Mouse (Mus musculus) adrenal gland, adult 8-10 months (tissue): Measurements from ENCODE around the gene Fetub. TPM values are rescaled to one million over a fixed set of nuclear protein-coding genes. Genes with fewer than 3 reads are reported as not detected.

Experiments used
- DNase-seq: peaks from one replicate; pipeline ENCODE4 v3.0.0; 2022
- total RNA-seq, 4 experiments: library from RNA; stranded (reverse); gene quantifications; 2 replicates each; pipeline ENCODE4 v1.2.4; 2022

The Fetub gene
- total RNA-seq, 4 experiments from 2014 or later: 2.4 to 25.4 (median 6.9) TPM

DNA sequence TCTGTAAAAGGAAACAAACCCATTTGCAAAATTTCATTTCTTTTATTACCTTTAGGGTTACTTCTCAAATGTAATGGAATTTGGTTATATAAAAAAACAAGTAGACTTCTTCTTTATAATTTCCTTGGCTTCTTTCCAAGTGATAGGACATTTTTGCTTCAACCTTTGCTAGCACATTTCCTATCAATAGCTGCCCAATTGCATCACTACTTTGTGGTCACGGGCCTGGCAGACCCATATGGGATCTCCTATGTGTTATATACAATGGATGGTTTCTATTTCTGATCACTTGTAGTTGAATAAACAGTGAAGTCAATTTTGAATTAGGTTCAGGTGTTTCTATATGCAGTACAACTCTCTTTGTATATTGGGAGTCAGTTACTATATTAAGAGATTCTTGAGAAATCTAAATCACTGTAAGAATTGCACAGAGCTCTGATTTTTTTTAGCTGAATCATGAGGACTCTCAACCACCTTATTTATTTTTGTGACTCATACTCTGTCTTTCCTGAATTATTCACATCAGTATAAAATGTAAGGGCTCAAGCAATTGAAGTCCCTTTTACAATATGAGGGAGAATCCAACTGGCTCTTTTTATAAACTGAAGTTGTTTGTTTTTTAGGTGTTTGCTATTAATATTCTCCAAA lies 49.4 kb downstream of the Fetub start:
- DNase-seq: no peak

Other genes with a start within 250 kb of the Fetub start
- not detected for gene Crygs, start 106.8 kb upstream of the Fetub start, total RNA-seq
- 10 to 100 TPM; 19.2 to 26.1 (median 23.1) TPM for gene Tbccd1, start 60.7 kb upstream of the Fetub start, total RNA-seq
- 10 to 100 TPM; 55.9 to 75.2 (median 64.1) TPM for gene Dnajb11, start 60.5 kb upstream of the Fetub start, total RNA-seq
- 1 to 10 TPM; 6.1 to 8.4 (median 7.2) TPM for gene Ahsg, start 27.1 kb upstream of the Fetub start, total RNA-seq
- gene Hrg, start 32.7 kb downstream of the Fetub start, total RNA-seq: under 1 TPM in 2 of 4 experiments, not detected in 2; 0.20 to 0.46 TPM
- 1 to 10 TPM; 3.6 to 5.7 (median 4.7) TPM for gene Kng2, start 111.1 kb downstream of the Fetub start, total RNA-seq
- 1 to 10 TPM in 1 of 4 experiments, under 1 TPM in 3; 0.18 to 1.0 (median 0.52) TPM for gene Kng1, start 139.5 kb downstream of the Fetub start, total RNA-seq
- gene Eif4a2, start 189.1 kb downstream of the Fetub start, total RNA-seq: 100 to 1,000 TPM; 551 to 775 (median 679) TPM
- gene Rfc4, start 209.4 kb downstream of the Fetub start, total RNA-seq: 10 to 100 TPM in 1 of 4 experiments, 1 to 10 TPM in 3; 7.1 to 10.8 (median 9.2) TPM
- gene Adipoq, start 228.2 kb downstream of the Fetub start, total RNA-seq: 100 to 1,000 TPM; 199 to 471 (median 253) TPM